Mouse (Mus musculus): Measurements from ENCODE around the gene Vwa7.

The Vwa7 gene

DNA sequence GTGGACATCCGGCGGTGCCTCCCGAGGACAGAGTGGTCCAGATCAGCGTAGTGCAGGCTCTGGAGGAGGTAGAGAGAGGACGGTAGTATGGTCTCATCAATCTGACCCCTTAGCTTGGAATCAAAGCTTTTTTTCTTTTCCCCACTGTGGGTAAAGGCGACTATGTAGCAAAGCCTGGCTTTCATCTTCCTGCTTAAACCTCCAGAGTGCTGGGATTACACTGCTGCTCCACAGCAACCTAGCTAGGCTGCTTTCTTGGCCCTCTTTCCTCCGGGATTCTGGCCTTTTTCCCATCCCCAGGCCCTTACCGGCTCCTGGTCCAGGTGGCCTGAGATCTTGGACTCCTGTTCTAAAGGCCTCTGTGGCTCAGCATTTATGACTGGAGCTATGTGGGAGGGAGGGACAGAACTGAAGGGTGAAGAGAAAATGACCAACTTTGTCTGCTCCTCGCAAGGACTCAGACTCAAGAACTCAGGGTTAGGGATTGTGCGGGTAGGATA is 48.0 kb downstream of the Vwa7 start:
- no peak for DNase-seq (ENCODE audit: low spot score)

DNA sequence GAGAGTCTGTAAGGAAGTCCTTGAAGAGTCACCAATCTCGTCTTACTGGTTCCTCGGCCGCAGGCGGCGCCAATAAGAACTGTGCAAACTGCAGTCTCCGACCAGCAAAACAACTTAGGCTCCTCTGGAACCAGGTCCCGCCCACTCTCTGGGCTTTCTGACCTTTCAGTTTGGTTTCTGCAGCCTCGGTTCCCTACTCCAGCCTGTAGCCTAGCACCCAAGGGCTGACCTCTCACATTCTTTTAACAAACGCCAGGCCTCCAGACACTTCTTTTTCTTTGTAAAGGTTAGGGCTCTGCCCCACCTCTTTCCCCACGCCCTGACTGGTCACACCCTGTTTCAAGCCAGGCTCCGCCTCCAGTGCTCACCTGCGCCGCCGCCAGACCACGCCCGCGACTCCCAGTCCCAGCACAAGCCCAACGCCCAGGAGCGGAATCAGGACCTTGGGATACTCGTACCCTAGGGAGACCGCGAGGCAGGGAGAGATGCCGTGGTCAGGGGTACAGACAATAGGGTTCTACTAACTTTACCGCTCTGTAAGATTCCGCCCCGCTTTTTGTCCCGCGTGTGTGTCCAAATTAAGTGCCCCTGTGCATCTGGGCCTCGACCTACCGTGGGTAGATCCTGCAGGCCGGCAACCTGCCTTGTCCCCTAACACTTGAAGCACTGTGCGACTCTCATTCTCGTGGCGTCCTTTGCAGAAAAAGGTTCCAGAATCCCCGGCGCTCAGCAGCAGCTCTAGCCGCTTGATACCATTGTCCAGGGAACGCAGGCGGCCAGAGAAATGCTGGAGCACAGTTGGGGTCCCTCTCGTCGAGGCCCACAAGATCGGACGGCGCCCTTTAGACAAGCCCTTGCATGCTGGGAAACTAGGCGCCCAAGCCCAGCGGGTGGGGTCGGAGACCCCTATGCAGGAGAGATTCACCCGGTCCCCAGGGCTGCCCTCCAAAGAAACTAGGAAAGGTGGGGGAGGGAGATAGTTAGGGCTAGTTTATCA is 48.9 kb downstream of the Vwa7 start, which contains the start of gene Ly6g6c:
Gene Ly6g6c (plus strand): TSS at position 438 of the 997 bp plus-strand sequence.
- DNase-seq (ENCODE audit: low spot score): peak; percentile 53

DNA sequence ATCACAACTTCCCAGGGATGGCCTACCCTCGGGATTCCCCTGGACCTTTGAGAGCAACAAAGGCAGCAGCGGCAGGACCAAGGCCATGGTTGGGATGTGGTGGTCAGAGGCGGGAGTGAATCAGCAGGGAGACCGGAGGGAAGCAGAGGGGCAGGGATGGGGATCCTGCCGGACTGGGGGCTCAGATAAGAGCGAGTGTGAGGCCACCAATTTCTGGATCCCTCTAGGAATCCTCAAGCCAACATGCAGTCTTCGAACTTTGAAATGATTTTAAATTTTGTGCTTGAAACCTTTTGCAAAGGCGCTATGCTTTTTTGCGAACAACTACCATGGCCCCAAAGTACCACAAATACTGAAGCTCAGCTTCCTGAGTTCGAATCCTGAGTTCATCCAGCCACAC is 49.7 kb downstream of the Vwa7 start, which contains the start of gene Mpig6b:
Gene Mpig6b (minus strand): TSS at position 101 of the 400 bp plus-strand sequence.
- DNase-seq (ENCODE audit: low spot score): no peak

DNA sequence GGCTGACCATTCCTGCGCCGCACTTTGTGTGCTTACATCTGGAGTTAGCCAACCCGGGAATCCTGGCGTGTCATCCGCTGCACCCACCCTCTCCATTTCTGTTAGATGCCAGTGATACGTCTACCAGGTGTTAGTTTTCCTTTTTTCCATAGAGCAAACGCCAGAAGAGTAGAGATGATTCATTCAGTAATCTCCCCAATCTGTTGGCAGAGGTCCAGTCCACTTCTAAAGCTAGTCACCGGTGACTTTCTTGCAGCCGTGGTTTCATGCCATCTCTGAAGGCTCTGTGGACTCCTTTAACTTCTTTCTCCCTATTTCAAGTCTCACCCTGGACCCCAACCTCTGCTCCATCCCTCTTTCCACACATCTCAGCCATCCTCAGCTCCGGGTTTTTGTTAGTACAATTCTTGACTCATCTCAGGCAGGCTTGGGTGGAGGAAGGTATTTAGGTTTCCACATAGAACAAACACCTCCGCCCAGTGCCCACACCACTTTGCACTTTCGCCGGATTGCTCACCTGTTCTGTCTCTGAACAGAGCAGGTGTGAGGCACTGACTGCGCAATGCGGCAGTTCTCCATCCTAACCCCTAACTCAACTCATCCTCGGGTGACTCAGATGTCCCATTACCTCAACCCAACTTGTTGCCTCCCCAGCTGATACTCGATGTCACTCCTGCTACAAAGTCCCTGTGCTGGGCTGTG is 52.0 kb downstream of the Vwa7 start:
- no peak for DNase-seq (ENCODE audit: low spot score)

DNA sequence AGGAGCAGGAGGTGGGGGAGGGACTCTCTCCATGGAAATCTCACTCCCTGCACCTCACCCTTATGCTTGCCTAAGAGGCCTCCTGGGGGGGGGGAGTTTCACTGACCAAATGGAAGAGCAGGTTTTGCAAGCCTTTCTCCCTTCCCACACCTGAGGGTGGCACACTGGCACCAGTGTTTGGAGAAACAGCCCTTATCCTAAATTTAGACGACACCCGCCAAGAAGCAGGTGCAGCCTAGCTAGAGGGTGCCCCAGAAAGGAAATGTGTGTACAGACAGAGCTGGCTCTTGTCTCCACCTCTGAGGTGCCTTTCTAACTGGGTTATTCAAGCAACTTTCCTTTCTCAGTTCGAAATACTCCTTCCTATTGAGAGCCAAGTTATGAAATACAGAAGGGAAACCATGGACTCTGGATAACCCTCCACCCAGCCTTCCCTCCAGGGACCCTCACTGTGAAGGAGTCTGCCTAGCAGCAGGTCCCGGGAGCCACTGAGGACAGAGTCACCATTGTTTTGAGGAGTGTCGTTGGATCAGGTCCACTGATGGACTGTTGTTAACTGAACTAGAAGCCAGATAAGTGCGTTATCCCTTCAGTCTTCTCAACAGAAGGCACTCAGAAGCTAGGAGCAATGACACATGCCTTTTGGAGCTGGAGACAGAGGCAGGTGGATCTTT is 54.3 kb downstream of the Vwa7 start:
- no peak for DNase-seq (ENCODE audit: low spot score)

DNA sequence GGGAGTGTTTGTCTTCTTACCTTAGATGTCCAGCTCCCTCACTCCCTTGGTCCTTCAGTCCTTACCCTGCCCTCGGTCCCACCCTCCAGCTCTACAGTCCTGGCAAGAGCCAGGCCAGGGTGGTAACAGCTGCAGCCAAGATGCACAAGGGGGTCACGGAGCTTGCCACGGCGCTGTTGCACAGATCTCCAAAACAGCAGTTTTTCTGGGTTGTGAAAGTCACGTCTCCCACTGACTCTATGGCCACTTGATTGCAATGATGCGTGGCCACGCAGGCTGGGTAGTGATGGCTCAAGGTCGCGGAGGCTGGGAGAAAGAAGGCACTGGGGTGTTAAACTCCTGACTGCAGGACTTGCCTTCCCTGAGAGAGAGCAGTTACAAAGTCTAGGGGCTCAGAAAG is 55.1 kb downstream of the Vwa7 start:
- DNase-seq (ENCODE audit: low spot score): no peak

DNA sequence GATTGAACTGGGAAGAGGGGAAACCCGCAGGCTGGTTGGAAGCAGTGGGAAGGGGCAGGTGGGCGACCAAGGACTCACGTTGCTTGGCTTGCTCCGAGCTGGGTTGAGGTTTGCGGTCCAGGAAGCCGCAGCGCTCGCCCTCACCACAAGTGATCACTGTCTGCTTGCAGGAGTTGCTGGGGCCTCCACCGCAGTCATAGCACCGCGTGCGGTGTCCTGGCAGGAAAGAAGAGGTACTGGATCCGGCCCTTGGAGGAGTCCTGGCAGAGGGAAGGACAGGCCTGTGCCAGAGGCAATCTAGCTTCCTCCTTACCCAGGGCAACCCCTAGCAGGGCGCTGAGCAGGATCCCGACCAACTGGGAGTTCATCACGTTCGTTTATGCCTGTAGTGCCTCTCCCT is 57.7 kb downstream of the Vwa7 start:
- no peak for DNase-seq (ENCODE audit: low spot score)

Measured in retina, embryonic 14.5 days (tissue).